Mouse (Mus musculus): ENCODE results near the gene Spata4. TPM values are rescaled to one million over a fixed set of nuclear protein-coding genes. Genes with fewer than 3 reads are reported as not detected.

The Spata4 gene
- total RNA-seq, 2 experiments from 2014 or later = not detected

Other genes starting within 250 kb of the Spata4 start
- gene Asb5, start 71.2 kb upstream of the Spata4 start, total RNA-seq (2021) = 10 to 100 TPM; 21.6 to 23.5 TPM
- 10 to 100 TPM; 43.2 to 47.0 TPM for gene Spcs3, start 70.8 kb upstream of the Spata4 start, total RNA-seq (2021)

All from heart, postnatal 36 days (tissue).